Mouse (Mus musculus) brain, embryonic 18.5 days (tissue): Measurements from ENCODE around the gene Ski.

ENCODE experiments used
- DNase-seq: peaks from one replicate; pipeline ENCODE4 v3.0.0-alpha.2; 2012; ENCODE audit warnings: low read depth, low spot score

Gene Ski

GRCm38 (mm10) chr4:155176210-155176609 is 46.2 kb downstream of the Ski start:
- no peak for DNase-seq

- DNase-seq: no peak
Observed at GRCm38 (mm10) chr4:155173822-155174785, 48.3 kb downstream of the Ski start.

- DNase-seq: peak; percentile 40
Observed at GRCm38 (mm10) chr4:155172909-155173821, 49.2 kb downstream of the Ski start.

- DNase-seq: no peak
Observed at GRCm38 (mm10) chr4:155171961-155172533, 50.3 kb downstream of the Ski start.

- DNase-seq: no peak
Observed at GRCm38 (mm10) chr4:155170614-155171212, 51.7 kb downstream of the Ski start.

GRCm38 (mm10) chr4:155168835-155169252 is 53.5 kb downstream of the Ski start:
- DNase-seq: no peak

GRCm38 (mm10) chr4:155165861-155166260 is 56.5 kb downstream of the Ski start:
- no peak for DNase-seq

GRCm38 (mm10) chr4:155164550-155164949 is 57.8 kb downstream of the Ski start:
- DNase-seq: no peak

GRCm38 (mm10) chr4:155163685-155164084 is 58.7 kb downstream of the Ski start:
- DNase-seq: no peak

GRCm38 (mm10) chr4:155163320-155163651 is 59.1 kb downstream of the Ski start:
- DNase-seq: no peak

- no peak for DNase-seq
Observed at GRCm38 (mm10) chr4:155162433-155163319, 59.7 kb downstream of the Ski start.

- no peak for DNase-seq
Observed at GRCm38 (mm10) chr4:155158543-155158917, 63.9 kb downstream of the Ski start.

GRCm38 (mm10) chr4:155157871-155158542 is 64.4 kb downstream of the Ski start:
- DNase-seq: no peak

GRCm38 (mm10) chr4:155156734-155157133 is 65.7 kb downstream of the Ski start:
- DNase-seq: no peak

- DNase-seq: no peak
Observed at GRCm38 (mm10) chr4:155154986-155155385, 67.4 kb downstream of the Ski start.

- DNase-seq: no peak
Observed at GRCm38 (mm10) chr4:155153389-155154072, 68.9 kb downstream of the Ski start.

GRCm38 (mm10) chr4:155152476-155152875 is 69.9 kb downstream of the Ski start:
- DNase-seq: no peak

GRCm38 (mm10) chr4:155151845-155152244 is 70.5 kb downstream of the Ski start:
- no peak for DNase-seq

GRCm38 (mm10) chr4:155151221-155151788 is 71.1 kb downstream of the Ski start:
- no peak for DNase-seq
